Mouse (Mus musculus): ENCODE measurements around the gene Sema4a. TPM values are rescaled to one million over a fixed set of nuclear protein-coding genes. Genes with fewer than 3 reads are reported as not detected.

Gene Sema4a
- polyA plus RNA-seq, 1 experiment from 2014 or later = 29.1 TPM

GRCm38 (mm10) chr3:88493706-88494582 lies 33.0 kb upstream of the Sema4a start:
- Histone ChIP-seq H3K9me3 (replicated peaks; ENCODE audit: control insufficient read depth, low read length) (no peaks in the 10 kb centered on the region), H3K4me3 (ENCODE audit: low read depth, low read length) (peak overlapping the region; percentile 62), H3K4me2 (ENCODE audit: low read depth, low read length) (peak overlapping the region; percentile 96), H3K27ac (ENCODE audit: low read length) (peak overlapping the region; percentile 94), H3K27me3 (ENCODE audit: control insufficient read depth, insufficient read depth, low read depth, low read length) (no peaks in the 10 kb centered on the region), H3K9ac (ENCODE audit: low read depth, low read length) (peak overlapping the region; percentile 44), H3K4me1 (ENCODE audit: control insufficient read depth, low read depth, low read length) (peaks cover 83% of the 10 kb centered on the region), H3K36me3 (ENCODE audit: control insufficient read depth, insufficient read depth) (peaks cover 6% of the 10 kb centered on the region; the same call in 1 of the 2 replicates)
- 38% methylated on average over 11 of the region's 11 CpGs for WGBS (ENCODE audit: insufficient replicate concordance)
- no peak for ATAC-seq (ENCODE audit: low read depth)

- Histone ChIP-seq H3K27ac (ENCODE audit: low read length) (no peak overlapping the region), H3K9me3 (replicated peaks; ENCODE audit: control insufficient read depth, low read length) (no peaks in the 10 kb centered on the region), H3K36me3 (ENCODE audit: control insufficient read depth, insufficient read depth) (peaks cover 54% of the 10 kb centered on the region), H3K4me1 (ENCODE audit: control insufficient read depth, low read depth, low read length) (peaks cover 25% of the 10 kb centered on the region), H3K4me3 (ENCODE audit: low read depth, low read length) (no peak overlapping the region), H3K4me2 (ENCODE audit: low read depth, low read length) (no peak overlapping the region), H3K27me3 (ENCODE audit: control insufficient read depth, insufficient read depth, low read depth, low read length) (peaks cover 12% of the 10 kb centered on the region; the same call in 1 of the 2 replicates), H3K9ac (ENCODE audit: low read depth, low read length) (no peak overlapping the region)
- ATAC-seq (ENCODE audit: low read depth) = no peak
- WGBS (ENCODE audit: insufficient replicate concordance) = 82% methylated on average over 1 of the region's 1 CpGs
Observed at GRCm38 (mm10) chr3:88487396-88487795, 26.4 kb upstream of the Sema4a start.

- 72% methylated on average over 4 of the region's 4 CpGs for WGBS (ENCODE audit: insufficient replicate concordance)
- Histone ChIP-seq H3K36me3 (ENCODE audit: control insufficient read depth, insufficient read depth) (peaks cover 59% of the 10 kb centered on the region), H3K27me3 (ENCODE audit: control insufficient read depth, insufficient read depth, low read depth, low read length) (peaks cover 12% of the 10 kb centered on the region; the same call in 1 of the 2 replicates)
Observed at GRCm38 (mm10) chr3:88486887-88487286, 25.9 kb upstream of the Sema4a start.

GRCm38 (mm10) chr3:88486043-88486442 lies 25.1 kb upstream of the Sema4a start:
- no peak overlapping the region for H3K4me2 ChIP-seq (ENCODE audit: low read depth, low read length)
- H3K36me3 ChIP-seq (ENCODE audit: control insufficient read depth, insufficient read depth) = peaks cover 60% of the 10 kb centered on the region
- 81% methylated on average over 5 of the region's 5 CpGs for WGBS (ENCODE audit: insufficient replicate concordance)
- no peak overlapping the region for H3K4me3 ChIP-seq (ENCODE audit: low read depth, low read length)
- no peak for ATAC-seq (ENCODE audit: low read depth)
- no peak overlapping the region for H3K9ac ChIP-seq (ENCODE audit: low read depth, low read length)
- H3K9me3 ChIP-seq (replicated peaks; ENCODE audit: control insufficient read depth, low read length) = no peaks in the 10 kb centered on the region
- peaks cover 12% of the 10 kb centered on the region; the same call in 1 of the 2 replicates for H3K27me3 ChIP-seq (ENCODE audit: control insufficient read depth, insufficient read depth, low read depth, low read length)
- H3K27ac ChIP-seq (ENCODE audit: low read length) = no peak overlapping the region
- H3K4me1 ChIP-seq (ENCODE audit: control insufficient read depth, low read depth, low read length) = peaks cover 16% of the 10 kb centered on the region

More at GRCm38 (mm10) chr3:88486887-88487286, 25.9 kb upstream of the Sema4a start:
- no peak overlapping the region for H3K4me2 ChIP-seq (ENCODE audit: low read depth, low read length)
- no peak for ATAC-seq (ENCODE audit: low read depth)
- no peaks in the 10 kb centered on the region for H3K9me3 ChIP-seq (replicated peaks; ENCODE audit: control insufficient read depth, low read length)
- no peak overlapping the region for H3K9ac ChIP-seq (ENCODE audit: low read depth, low read length)
- H3K27ac ChIP-seq (ENCODE audit: low read length) = no peak overlapping the region
- no peak overlapping the region for H3K4me3 ChIP-seq (ENCODE audit: low read depth, low read length)
- H3K4me1 ChIP-seq (ENCODE audit: control insufficient read depth, low read depth, low read length) = peaks cover 22% of the 10 kb centered on the region

- Histone ChIP-seq H3K4me3 (ENCODE audit: low read depth, low read length) (no peak overlapping the region), H3K4me2 (ENCODE audit: low read depth, low read length) (no peak overlapping the region), H3K9ac (ENCODE audit: low read depth, low read length) (no peak overlapping the region), H3K4me1 (ENCODE audit: control insufficient read depth, low read depth, low read length) (peaks cover 7% of the 10 kb centered on the region), H3K27ac (ENCODE audit: low read length) (no peak overlapping the region), H3K27me3 (ENCODE audit: control insufficient read depth, insufficient read depth, low read depth, low read length) (peaks cover 12% of the 10 kb centered on the region; the same call in 1 of the 2 replicates), H3K9me3 (replicated peaks; ENCODE audit: control insufficient read depth, low read length) (no peaks in the 10 kb centered on the region), H3K36me3 (ENCODE audit: control insufficient read depth, insufficient read depth) (peaks cover 60% of the 10 kb centered on the region)
- ATAC-seq (ENCODE audit: low read depth) = no peak
- 40% methylated on average over 39 of the region's 39 CpGs for WGBS (ENCODE audit: insufficient replicate concordance)
Observed at GRCm38 (mm10) chr3:88484597-88485316, 23.8 kb upstream of the Sema4a start.

- H3K27ac ChIP-seq (ENCODE audit: low read length) = no peak overlapping the region
- H3K36me3 ChIP-seq (ENCODE audit: control insufficient read depth, insufficient read depth) = peaks cover 60% of the 10 kb centered on the region
- WGBS (ENCODE audit: insufficient replicate concordance) = 9% methylated on average over 5 of the region's 5 CpGs
- H3K9me3 ChIP-seq (replicated peaks; ENCODE audit: control insufficient read depth, low read length) = no peaks in the 10 kb centered on the region
- peaks cover 3% of the 10 kb centered on the region; the same call in 1 of the 2 replicates for H3K4me1 ChIP-seq (ENCODE audit: control insufficient read depth, low read depth, low read length)
- no peak overlapping the region for H3K9ac ChIP-seq (ENCODE audit: low read depth, low read length)
- no peak overlapping the region for H3K4me3 ChIP-seq (ENCODE audit: low read depth, low read length)
- H3K27me3 ChIP-seq (ENCODE audit: control insufficient read depth, insufficient read depth, low read depth, low read length) = peaks cover 12% of the 10 kb centered on the region; the same call in 1 of the 2 replicates
- peak; percentile 47; the same call in 1 of the 2 replicates for ATAC-seq (ENCODE audit: low read depth)
- no peak overlapping the region for H3K4me2 ChIP-seq (ENCODE audit: low read depth, low read length)
Observed at GRCm38 (mm10) chr3:88483621-88484020, 22.6 kb upstream of the Sema4a start.

- peaks cover 60% of the 10 kb centered on the region for H3K36me3 ChIP-seq (ENCODE audit: control insufficient read depth, insufficient read depth)
- 68% methylated on average over 8 of the region's 8 CpGs for WGBS (ENCODE audit: insufficient replicate concordance)
- no peak for ATAC-seq (ENCODE audit: low read depth)
Observed at GRCm38 (mm10) chr3:88483141-88483540, 22.2 kb upstream of the Sema4a start.

GRCm38 (mm10) chr3:88482336-88482735 lies 21.4 kb upstream of the Sema4a start:
- H3K9me3 ChIP-seq (replicated peaks; ENCODE audit: control insufficient read depth, low read length) = no peaks in the 10 kb centered on the region
- no peak for ATAC-seq (ENCODE audit: low read depth)
- WGBS (ENCODE audit: insufficient replicate concordance) = 48% methylated on average over 18 of the region's 18 CpGs
- H3K27ac ChIP-seq (ENCODE audit: low read length) = no peak overlapping the region
- peaks cover 12% of the 10 kb centered on the region; the same call in 1 of the 2 replicates for H3K27me3 ChIP-seq (ENCODE audit: control insufficient read depth, insufficient read depth, low read depth, low read length)
- H3K4me1 ChIP-seq (ENCODE audit: control insufficient read depth, low read depth, low read length) = no peaks in the 10 kb centered on the region; the same call in 1 of the 2 replicates
- H3K36me3 ChIP-seq (ENCODE audit: control insufficient read depth, insufficient read depth) = peaks cover 53% of the 10 kb centered on the region
- H3K4me2 ChIP-seq (ENCODE audit: low read depth, low read length) = no peak overlapping the region
- H3K4me3 ChIP-seq (ENCODE audit: low read depth, low read length) = no peak overlapping the region
- H3K9ac ChIP-seq (ENCODE audit: low read depth, low read length) = no peak overlapping the region

More at GRCm38 (mm10) chr3:88483141-88483540, 22.2 kb upstream of the Sema4a start:
- Histone ChIP-seq H3K4me1 (ENCODE audit: control insufficient read depth, low read depth, low read length) (no peaks in the 10 kb centered on the region; the same call in 1 of the 2 replicates), H3K4me3 (ENCODE audit: low read depth, low read length) (no peak overlapping the region), H3K9me3 (replicated peaks; ENCODE audit: control insufficient read depth, low read length) (no peaks in the 10 kb centered on the region), H3K27ac (ENCODE audit: low read length) (no peak overlapping the region), H3K4me2 (ENCODE audit: low read depth, low read length) (no peak overlapping the region), H3K9ac (ENCODE audit: low read depth, low read length) (no peak overlapping the region), H3K27me3 (ENCODE audit: control insufficient read depth, insufficient read depth, low read depth, low read length) (peaks cover 12% of the 10 kb centered on the region; the same call in 1 of the 2 replicates)

Measured in liver, embryonic 16.5 days (tissue).